Mouse (Mus musculus) CH12.LX (cell line): ENCODE data around the gene Zbtb8os.

Source experiments
- SIN3A ChIP-seq: IDR thresholded peaks from 2 replicates; pipeline ENCODE4 v1.6.1; 2012; ENCODE audit warnings: low read length, improper control_type of control experiment, inconsistent platforms
- USF1 ChIP-seq: IDR thresholded peaks from 2 replicates; pipeline ENCODE4 v1.6.1; 2014; ENCODE audit warnings: low read depth, mild to moderate bottlenecking, inconsistent platforms, low read length, improper control_type of control experiment

DNA sequence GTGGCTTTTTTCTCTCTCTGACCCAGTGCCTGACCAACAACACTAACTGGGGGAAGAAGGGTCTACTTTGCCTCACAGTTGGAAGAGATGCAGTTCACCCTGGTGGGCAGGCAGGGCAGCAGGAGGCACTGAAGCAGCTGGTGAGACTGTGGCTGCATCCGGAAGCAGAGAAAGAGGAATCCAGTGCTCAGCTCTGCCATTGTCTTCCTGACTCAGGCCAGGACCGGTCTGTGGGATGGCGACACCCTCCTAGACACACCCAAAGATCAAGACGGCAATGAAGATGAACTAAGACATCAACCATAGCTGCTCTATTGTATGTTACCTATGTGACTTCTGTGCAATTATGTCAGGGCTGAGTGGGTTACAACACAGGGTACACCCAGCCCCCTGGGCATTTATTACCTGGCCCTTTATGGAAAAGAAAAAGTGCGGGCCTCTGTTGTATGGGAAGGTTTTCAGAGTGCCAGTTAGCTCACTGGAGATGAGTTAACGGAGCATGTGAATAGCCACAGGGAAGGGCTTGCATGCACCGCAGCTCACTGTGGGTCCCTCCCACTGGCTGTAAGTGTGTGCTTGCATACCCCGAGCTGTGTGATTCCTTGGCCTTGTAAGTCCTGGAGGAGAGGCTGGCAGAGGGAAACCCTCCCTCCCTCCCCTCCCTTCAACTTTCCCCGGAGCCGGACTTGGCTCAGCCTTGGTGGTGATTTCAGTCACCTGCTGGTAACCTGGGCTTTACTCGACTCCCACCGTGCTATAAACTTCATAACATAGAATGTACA is 58.8 kb downstream of the Zbtb8os start:
- TF ChIP-seq SIN3A (no peak), USF1 (no peak)
